ENCODE assay signal across 8 mouse cellular contexts in the genomic region with DNA sequence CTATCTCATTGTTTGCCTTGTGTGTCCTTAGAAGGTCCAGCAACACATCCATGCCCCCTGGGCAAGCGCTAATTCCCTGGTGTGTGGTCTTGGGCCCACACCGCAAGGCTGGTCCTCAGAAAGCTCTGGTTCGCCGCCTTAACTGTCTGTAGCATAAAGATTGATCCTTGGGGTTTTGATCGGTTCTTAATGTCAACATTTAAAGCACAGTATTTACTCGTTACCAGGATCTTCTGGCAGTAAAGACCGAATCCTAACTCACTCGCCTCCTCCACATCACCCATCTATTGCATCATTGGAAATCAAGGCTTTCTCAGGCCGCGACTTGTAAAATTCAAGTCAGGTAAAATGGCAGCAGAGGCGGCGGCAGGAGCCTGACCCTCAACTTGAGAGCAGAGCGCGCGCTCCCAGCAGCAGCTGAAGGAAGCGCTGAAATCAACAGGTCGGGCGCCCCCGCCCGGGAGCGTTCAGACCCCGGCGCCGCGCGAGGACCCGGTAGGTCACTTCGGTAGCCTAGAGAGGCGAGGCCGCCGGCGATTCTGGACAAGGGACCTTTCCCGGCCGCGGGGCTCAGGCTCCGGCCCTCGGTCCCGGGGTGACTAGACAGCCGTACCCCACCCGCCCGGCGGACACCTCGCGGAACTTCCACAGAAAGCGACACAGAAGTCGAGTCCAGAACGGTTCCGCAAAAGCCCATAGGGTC. TPM values are rescaled to one million over a fixed set of nuclear protein-coding genes. Genes with fewer than 3 reads are reported as not detected.
DNase-seq lines count a peak whose midpoint lies in the region; ATAC-seq and TF ChIP-seq lines count a peak whose summit lies in the region.

No protein-coding gene starts in this region.

- H3K9me3 ChIP-seq in forebrain, embryonic 15.5 days: no peaks in the 10 kb centered on the region
- H3K9me3 ChIP-seq in lung, embryonic 14.5 days (ENCODE audit: low read depth, low read length): no peaks in the 10 kb centered on the region

- H3K36me3 ChIP-seq in forebrain, embryonic 15.5 days: no peaks in the 10 kb centered on the region
- no peaks in the 10 kb centered on the region for H3K36me3 ChIP-seq in lung, embryonic 14.5 days (ENCODE audit: insufficient read depth)

- no peak for TF ChIP-seq POLR2A in brain, embryonic 14.5 days (IDR thresholded peaks at IDR 0.05; ENCODE audit: borderline replicate concordance, extremely low read depth, insufficient read depth, insufficient read length, poor library complexity, severe bottlenecking)

- H3K4me1 ChIP-seq in forebrain, embryonic 15.5 days: peaks cover 12% of the 10 kb centered on the region
- no peaks in the 10 kb centered on the region for H3K4me1 ChIP-seq in lung, embryonic 14.5 days (ENCODE audit: insufficient read depth)

- DNase-seq in CD8-positive naive resting alpha-beta T cell, adult 2 months (ENCODE audit: low read depth in 2 of 2, low spot score in 2 of 2): peak; percentile 57 to 59
- DNase-seq in brain, embryonic 14.5 days (ENCODE audit: low read depth): peak; percentile 80
- DNase-seq in heart, postnatal 10 days: peak; percentile 88 to 89
- DNase-seq in kidney, postnatal 4 days: peak; percentile 86 to 92
- peak; percentile 87 for DNase-seq in lung, embryonic 14.5 days
- DNase-seq in testis, postnatal 14 days (ENCODE audit: low spot score): peak; percentile 81

- ATAC-seq in forebrain, embryonic 15.5 days (replicated peaks): peak; percentile 55
- peak; percentile 73 for ATAC-seq in lung, embryonic 14.5 days (ENCODE audit: insufficient read depth)
- ATAC-seq in neutrophil, adult 5-6 weeks (ENCODE audit: extremely low read depth, insufficient number of reproducible peaks, low FRiP score, poor library complexity, severe bottlenecking): peak; percentile 11; the same call in 1 of the 2 replicates

- peak overlapping the region; percentile 52 for H3K9ac ChIP-seq in forebrain, embryonic 15.5 days (replicated peaks)
- peak overlapping the region; percentile 63 for H3K9ac ChIP-seq in lung, embryonic 14.5 days

- intact Hi-C loops in heart, postnatal 10 days (cut with DNase I): loop anchor here (1.0 to 5.0 kb wide), 3 partner anchors 20 to 94 kb away; a partner anchor contains a TSS

- H3K27ac ChIP-seq in forebrain, embryonic 15.5 days (replicated peaks): peak overlapping the region; percentile 7; the same call in 1 of the 2 replicates
- peak overlapping the region; percentile 50; the same call in 1 of the 2 replicates for H3K27ac ChIP-seq in lung, embryonic 14.5 days (ENCODE audit: low read depth)

- no peak for TF ChIP-seq CTCF in brain, embryonic 14.5 days (IDR thresholded peaks at IDR 0.05; ENCODE audit: borderline replicate concordance, extremely low read depth, insufficient read depth, insufficient read length)
- peak; percentile 16; the same call in 1 of the 2 replicates for TF ChIP-seq CTCF in lung, embryonic 14.5 days (IDR thresholded peaks at IDR 0.05; ENCODE audit: low read depth)

- peak overlapping the region; percentile 100 for H3K4me2 ChIP-seq in forebrain, embryonic 15.5 days (replicated peaks)
- H3K4me2 ChIP-seq in lung, embryonic 14.5 days: peak overlapping the region; percentile 98

- H3K27me3 ChIP-seq in forebrain, embryonic 15.5 days: no peaks in the 10 kb centered on the region
- no peaks in the 10 kb centered on the region for H3K27me3 ChIP-seq in lung, embryonic 14.5 days (ENCODE audit: insufficient read depth, low read length)

- 2% methylated on average over 48 of the region's 48 CpGs for WGBS in forebrain, embryonic 15.5 days
- 1% methylated on average over 48 of the region's 48 CpGs for WGBS in lung, embryonic 14.5 days

- H3K4me3 ChIP-seq in forebrain, embryonic 15.5 days: peak overlapping the region; percentile 70
- peak overlapping the region; percentile 72 for H3K4me3 ChIP-seq in lung, embryonic 14.5 days (ENCODE audit: low read depth, low read length)

RNA-seq across cellular contexts. Expression of a gene that starts 0.7 kb away (rescaled TPM):
- 6.2 and 10.6 TPM in 2 replicates for polyA plus RNA-seq in brain, embryonic 14.5 days (2012; rRNA removed)
- polyA plus RNA-seq in forebrain, embryonic 15.5 days (2015; fragmentation: Nextera tagmentation; extraction: Ambion mirVana): 11.7 and 13.7 TPM in 2 replicates
- total RNA-seq in heart, postnatal 10 days (2021): 10 to 100 TPM; 13.9 to 14.5 TPM
- 3.3 and 4.2 TPM in 2 replicates for polyA plus RNA-seq in lung, embryonic 14.5 days (2014; fragmentation: Nextera tagmentation; extraction: Ambion mirVana)
- total RNA-seq in neutrophil, adult 5-6 weeks (2017): 33.1 and 40.5 TPM in 2 replicates

Comparison
In these comparisons a context has a peak if more than half of its experiments do, and no peak if none do; other contexts are left out.
1. Peak in every context shown above with its lines: DNase-seq, ATAC-seq, H3K4me3 ChIP-seq and H3K27ac ChIP-seq.
2. ATAC-seq: peak in every context shown above with its lines; median percentile 73 in lung, embryonic 14.5 days; 55 in forebrain, embryonic 15.5 days; 11 in neutrophil, adult 5-6 weeks.